Mouse (Mus musculus) cerebellum, adult 2 months (tissue): ENCODE data around the gene Fgfr2.

Source experiments
- CTCF ChIP-seq: fragments of 200-500 bp; IDR thresholded peaks from 2 replicates; pipeline ENCODE4 v1.5.1; 2011; ENCODE audit warnings: low read depth, mild to moderate bottlenecking, control low read depth, low read length, moderate library complexity, borderline replicate concordance; ENCODE audit not compliant: insufficient read depth
- POLR2A ChIP-seq: fragments of 200-500 bp; IDR thresholded peaks from 2 replicates; pipeline ENCODE4 v1.6.1; 2011; ENCODE audit warnings: low read length, control low read depth, borderline replicate concordance; ENCODE audit not compliant: insufficient read depth

GRCm38 (mm10) chr7:132933331-132933730, 189.8 kb downstream of the Fgfr2 start:
- TF ChIP-seq POLR2A: no peak
- TF ChIP-seq CTCF: no peak
